Mouse (Mus musculus): ENCODE data around the gene Ptn.

DNA sequence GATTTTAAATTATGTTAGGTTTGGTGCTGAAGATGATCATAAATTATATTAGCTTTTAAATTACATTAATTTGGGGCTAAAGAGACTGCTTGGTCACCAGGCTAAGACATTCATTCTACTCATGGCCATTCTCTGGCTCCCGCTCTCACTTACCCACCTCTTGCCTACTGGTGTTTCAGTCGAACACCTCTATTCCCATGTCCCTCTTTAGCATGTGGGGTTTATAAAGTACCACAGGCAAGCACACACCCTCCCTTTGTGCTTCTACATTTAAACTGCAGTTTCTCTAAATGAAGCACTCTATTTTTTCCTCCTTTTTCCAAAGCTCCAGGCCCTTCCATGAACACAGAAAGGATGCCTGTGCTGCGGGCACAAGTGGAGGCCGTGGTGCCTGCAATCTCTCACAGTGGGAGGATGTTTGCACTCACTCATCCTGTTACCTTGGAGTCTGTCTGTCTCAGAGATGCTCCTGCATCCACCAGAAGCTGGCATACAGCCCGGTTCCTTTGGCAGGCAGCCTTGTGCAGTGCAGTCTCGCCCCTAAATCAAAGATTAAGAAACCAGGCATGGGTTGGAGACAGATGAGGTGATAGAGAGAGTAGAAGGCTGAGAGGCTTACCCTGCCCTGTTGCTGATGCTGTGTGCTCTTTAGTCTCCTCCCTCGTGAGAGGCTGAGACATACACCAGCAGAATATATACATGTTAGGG, 40.6 kb upstream of the Ptn start:
- TF ChIP-seq CTCF (IDR thresholded peaks at IDR 0.05; ENCODE audit: extremely low read depth, insufficient read depth, insufficient read length, insufficient replicate concordance) (no peak), POLR2A (IDR thresholded peaks at IDR 0.05; ENCODE audit: low read depth, low read length) (no peak)

Measured in spleen, adult 2 months (tissue).